Mouse (Mus musculus): ENCODE results near the gene Shisal2a.

DNA sequence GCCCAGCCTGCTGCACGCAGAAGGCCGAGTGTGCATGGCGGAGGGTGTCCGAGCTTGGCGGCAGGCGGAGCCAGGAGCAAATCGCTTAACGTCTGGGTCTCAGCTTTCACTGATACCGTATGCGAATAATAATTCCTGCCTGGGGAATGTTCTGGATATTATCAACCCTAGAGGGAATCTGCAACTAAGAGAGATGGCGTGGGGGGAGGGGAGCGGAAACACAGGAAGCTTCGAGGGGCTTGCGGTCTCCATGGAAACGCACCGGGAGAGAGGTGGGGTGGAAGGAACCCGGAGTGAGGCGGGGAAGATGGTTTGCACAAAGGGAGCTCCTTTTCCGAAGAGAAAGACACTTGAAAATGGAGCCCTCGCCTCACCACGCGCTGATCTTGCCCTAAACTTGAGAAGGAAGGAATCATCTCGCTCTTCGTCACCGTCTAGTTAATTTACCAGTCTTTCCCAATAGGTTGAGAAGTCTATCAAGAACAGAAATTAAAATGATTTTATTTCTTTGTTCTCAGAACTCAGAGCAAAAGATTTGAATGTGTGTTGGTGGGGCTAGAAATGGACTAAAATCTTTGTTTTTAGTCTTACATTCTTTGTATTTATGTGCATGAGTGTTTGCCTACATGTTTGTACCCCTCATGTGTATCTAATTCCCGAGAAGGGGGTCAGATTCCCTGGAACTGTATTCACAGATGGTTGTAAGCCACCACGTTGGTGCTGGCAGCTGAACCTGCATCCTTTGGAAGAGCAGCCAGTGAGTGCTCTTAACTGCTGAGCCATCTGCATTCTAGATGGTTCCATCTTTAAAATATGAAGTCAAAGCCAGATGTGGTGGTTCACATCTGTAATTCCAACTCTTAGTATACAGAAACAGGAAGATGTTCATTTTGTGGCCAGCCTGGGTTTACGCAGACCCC, 22.8 kb downstream of the Shisal2a start:
- TF ChIP-seq CTCF (IDR thresholded peaks at IDR 0.05; ENCODE audit: low read depth) = no peak
- no peak for TF ChIP-seq EP300 (IDR thresholded peaks at IDR 0.05; ENCODE audit: low read depth)

Data from liver, embryonic 14.5 days (tissue).